Mouse (Mus musculus): ENCODE measurements at regions not wholly inside any gene's neighbourhood (a gene's known extent, or its start where the extent isn't known, plus 50 kb on each side); places are given as distances from the start of the nearest gene placed in this dataset.

DNA sequence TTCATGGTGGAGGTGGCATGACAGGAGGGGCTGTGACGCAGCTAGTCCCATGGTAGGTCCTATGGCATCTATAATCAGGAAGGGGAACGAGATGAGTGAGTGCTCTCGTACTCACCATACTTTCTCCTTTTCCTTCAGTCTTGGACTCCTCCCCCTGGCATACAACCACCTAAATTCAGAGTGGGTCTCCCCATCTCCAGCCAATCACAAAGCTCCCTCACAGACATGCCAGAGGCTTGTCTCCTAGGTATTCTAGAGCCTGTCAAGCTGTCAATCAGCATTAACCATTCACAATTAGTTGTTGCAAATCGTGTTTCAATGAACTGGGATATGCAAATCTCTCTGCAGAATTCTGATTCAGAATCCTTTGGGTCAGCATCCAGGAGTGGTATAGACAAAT is 206.7 kb downstream of the Hlx start:
- no peak for TF ChIP-seq GATA1 (IDR thresholded peaks at IDR 0.05; ENCODE audit: low read length)

DNA sequence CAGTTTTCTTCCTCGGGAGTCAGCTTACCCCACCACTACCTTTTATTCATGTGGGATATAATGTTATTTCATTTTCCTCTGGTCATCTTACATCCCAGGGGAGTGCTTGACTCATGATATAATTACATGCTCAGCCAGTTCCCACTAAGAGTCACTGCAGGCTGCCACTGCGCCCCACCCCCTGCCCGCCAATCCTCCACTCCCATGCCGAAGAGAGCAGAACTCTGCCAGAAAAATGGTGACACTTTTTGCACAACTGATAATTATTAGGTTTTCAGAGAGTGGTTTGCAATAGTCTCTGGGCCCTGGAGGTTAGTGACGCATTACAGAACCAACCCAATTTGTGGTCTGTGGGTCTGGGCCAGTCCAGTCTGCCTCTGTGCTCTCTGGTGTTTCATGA is 212.9 kb downstream of the Hlx start:
- no peak for TF ChIP-seq GATA1 (IDR thresholded peaks at IDR 0.05; ENCODE audit: low read length)

DNA sequence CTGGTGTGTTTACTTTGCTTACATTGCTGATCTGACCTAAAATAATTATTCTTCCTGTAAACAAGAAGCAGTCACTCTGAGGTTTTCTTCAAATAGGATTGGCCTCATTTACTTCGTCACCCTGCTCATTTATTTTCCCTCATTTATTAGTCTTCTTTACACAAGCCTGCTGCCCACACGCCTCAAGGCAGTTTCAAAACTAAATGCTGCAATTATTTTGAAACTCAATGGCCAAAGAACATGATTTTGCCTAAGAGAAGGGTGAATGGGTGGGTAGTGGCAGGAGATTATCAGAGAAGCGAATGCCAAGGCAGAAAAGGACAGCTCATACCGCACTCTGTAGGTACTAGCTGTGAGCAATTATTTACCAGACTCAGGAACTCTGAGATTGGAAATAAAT is 227.8 kb downstream of the Hlx start:
- TF ChIP-seq GATA1 (IDR thresholded peaks at IDR 0.05; ENCODE audit: low read length) = no peak

DNA sequence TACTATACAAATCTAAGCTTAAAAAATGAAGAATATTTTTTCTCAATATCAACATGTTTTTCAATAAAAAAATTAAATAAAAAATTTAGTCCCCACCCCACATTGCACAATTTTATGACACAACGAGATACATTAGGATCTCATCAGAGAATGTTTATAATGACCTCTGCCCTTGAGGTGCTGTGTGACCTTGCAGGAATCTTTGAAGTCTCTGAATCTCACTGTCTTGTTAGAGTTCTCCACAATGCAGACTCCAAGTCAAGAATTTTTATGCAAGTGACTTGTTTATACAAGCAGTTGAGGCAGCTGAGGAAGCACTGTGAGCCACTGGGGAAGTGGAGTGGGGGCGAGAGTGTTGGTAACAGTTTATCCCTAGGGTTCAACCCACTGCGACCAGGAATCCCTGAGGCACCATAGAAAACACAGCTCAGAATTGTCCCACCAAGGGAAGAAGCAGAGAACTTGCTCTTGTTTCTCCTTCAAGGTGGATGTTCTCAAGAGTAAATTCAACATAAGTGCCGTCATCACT is 228.5 kb downstream of the Hlx start:
- TF ChIP-seq GATA1 (IDR thresholded peaks at IDR 0.05; ENCODE audit: low read length) = no peak

DNA sequence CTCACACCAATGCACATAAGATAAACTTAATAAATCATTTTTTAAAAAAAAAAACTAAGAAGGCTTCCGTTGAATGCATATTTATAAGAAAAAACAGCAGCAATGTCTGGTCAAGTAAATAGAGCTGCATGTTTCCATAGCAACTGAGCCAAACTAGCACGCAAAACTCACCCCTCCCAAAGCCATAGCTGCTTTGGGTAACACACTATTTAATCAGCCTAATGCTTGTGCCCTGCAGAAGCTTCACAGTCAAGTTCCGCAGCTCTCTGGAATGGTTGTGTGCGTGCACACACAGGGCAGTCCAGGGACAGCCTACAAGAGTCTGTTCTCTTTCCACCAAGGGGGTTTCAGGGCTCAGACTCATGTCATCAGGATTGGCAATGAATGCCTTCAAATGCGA is 231.7 kb downstream of the Hlx start:
- no peak for TF ChIP-seq GATA1 (IDR thresholded peaks at IDR 0.05; ENCODE audit: low read length)

DNA sequence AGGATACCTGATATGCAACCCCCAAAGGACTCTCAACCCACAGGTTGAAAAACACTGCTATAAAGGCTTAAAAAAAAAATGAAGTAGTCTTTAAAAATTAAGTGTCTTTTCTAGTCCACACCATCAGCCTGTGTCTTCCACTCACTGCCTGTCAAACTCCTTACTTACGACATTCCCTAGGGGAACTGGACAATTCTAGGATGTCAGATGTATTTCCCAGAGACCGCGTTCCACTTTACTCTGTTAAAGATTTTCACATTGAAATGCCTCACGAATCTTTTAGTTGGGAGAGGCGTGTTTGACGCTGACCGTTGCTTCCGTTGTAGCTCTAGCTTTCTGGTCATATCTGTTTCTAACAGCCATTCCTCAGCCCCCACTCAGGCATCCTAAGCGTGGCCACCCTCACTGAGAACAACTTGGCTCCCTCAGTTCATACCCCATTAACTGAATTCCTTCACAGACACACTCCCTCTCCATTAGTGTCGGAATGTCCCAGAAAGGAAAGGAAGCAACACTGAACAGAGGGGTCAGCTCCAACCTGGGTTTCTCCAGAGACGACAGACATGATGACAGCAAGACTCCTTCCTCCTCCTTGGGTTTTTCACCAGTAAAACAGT is 233.4 kb downstream of the Hlx start:
- no peak for TF ChIP-seq GATA1 (IDR thresholded peaks at IDR 0.05; ENCODE audit: low read length)

DNA sequence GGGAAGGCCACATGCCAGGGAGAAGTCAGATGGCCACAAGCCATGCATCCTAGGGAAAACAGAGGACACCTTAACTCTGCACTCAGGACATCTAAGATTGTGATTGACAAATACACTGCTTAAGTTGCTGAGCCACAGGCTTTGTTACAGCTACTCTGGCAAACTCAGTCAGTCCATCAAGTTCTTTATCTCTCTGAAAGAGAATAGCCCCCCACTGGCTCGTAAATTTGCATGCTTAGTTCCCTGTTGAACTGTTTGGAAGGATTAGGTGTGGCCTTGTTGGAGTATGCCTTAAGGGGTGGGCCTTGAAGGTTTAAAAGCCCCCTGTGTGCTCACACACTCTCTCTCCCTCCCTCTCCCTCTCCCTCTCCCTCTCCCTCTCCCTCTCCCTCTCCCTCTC is 235.4 kb downstream of the Hlx start:
- TF ChIP-seq GATA1 (IDR thresholded peaks at IDR 0.05; ENCODE audit: low read length) = no peak

DNA sequence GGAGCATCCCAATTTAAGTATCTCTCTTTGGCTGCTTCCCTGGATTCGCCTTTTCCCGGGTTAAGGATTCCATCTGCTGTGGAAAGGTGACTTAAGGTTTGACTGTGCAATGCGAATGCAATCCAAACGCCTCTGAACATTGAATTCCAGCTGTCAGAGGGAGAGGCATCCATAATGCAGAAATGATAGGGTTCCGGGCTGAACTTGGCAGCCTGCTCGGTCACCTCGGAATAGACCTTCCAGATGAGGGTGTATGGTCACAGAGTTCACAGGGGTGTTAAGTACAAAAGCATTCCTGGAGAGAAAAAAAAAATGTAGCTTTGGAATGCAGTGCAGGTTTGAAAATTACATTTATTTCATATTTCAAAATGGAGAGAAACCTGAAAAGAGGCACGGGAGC is 238.6 kb downstream of the Hlx start:
- TF ChIP-seq GATA1 (IDR thresholded peaks at IDR 0.05; ENCODE audit: low read length) = no peak

DNA sequence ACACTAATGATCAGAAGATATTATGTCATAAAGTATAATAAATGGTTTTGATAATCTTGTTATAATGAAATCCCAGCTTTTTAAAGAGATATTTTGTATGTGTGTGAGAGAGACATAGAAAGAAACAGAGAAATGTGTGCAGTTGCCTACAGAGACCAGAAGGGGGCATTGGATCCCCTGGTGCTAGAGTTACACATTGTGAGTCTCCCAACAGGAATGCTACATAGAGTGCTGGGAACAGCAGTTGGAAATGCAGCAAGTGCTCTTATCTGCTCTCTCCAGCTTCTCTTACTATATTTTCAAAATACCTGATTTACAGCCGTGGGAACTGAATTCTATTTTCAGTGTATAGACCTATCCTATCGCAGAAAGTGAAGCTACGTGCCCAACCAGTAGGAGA is 240.3 kb downstream of the Hlx start:
- no peak for TF ChIP-seq GATA1 (IDR thresholded peaks at IDR 0.05; ENCODE audit: low read length)

DNA sequence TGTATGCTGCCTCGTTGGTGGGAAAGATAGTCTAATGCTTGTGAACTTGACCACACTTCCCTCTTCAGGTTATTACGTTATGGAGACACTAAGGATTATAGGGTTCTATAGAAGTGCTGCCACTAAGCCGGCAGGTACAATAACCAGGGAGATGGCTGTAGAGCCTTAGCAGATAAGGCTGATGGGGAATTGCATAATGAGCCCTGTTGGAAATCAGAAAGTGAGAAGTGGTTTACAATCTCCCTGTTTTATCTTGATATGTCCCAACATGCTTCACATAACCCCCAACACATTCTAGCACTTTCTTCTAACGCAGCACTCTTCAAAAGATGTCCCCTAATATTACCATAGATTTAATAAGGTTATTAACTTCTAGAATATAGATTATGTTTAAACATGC is 241.2 kb downstream of the Hlx start:
- no peak for TF ChIP-seq GATA1 (IDR thresholded peaks at IDR 0.05; ENCODE audit: low read length)

DNA sequence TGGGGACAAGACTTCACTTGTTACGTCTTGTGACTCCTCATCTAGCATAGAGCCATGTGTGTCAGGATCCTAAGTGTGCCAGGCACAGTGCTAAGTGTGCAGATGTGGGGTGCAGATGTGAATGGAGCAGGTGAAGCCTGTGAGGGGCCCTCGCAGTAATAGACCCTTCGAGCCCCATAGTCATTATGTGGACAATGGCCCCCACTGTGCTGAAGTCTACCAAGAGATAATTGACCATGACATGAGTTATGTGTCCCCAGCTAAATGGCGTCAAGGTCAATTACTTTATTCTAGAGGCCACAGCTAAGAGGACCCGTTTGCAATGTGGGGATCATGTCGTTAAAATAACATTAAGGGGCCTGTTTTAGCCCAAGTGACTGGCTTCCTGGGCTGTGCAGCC is 245.0 kb downstream of the Hlx start:
- no peak for TF ChIP-seq GATA1 (IDR thresholded peaks at IDR 0.05; ENCODE audit: low read length)

DNA sequence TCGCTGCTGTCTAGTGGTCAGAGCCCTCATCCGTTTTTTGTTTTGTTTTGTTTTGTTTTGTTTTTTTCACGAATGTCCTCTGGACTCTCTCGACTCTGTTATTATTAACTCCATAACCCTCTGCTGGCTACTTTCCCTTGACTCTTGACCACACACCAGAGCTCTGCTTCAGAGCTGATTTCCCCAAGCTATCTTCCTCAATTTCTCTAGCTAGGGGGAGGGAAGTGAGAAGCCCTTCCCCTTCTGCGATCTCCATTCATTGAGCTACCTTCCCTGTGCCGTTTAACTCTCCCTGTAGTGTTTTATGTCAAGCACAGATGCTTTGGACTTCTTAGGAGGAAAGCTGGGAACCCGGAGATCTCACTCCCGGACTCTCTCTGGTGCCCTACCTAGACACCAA is 247.6 kb downstream of the Hlx start:
- TF ChIP-seq GATA1 (IDR thresholded peaks at IDR 0.05; ENCODE audit: low read length) = no peak

DNA sequence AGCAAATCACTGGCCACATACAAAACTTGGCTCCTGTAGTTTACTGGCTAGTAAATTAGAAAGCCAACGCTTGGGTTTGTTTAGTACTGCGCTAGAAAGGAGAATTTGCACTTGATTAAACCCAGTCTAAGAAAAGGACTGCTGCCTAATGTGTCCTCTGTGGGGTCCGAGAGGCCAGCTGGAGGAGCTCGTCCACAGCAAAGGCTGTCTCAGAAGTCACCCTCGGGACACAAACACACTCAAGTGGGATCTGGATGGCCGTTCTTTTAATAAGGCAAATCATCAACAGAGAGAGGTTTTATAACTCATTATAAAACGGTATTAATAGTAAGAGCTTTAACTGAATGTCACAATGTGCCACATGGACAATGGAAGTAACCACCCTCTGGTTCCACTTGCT is 249.0 kb downstream of the Hlx start:
- TF ChIP-seq GATA1 (IDR thresholded peaks at IDR 0.05; ENCODE audit: low read length) = no peak

DNA sequence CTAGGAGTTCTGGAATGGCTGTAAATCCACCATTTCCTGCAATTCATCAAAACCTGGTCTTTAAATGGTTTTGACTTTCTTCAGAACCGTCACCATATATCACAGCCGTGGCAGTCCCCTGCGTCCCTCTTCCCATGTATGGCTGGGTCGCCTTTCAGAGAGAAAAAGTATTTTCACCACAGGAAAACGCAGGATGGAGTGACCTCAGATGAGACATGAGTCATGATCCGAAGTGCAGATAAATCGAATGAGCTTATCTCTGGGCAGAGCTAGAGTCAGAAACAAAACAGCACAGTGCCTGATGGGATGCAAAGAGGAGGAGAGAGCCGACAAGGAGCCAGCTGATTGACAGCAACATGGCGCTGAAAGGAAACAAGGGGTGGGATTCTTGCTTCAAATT is 250.4 kb downstream of the Hlx start:
- TF ChIP-seq GATA1 (IDR thresholded peaks at IDR 0.05; ENCODE audit: low read length) = no peak

DNA sequence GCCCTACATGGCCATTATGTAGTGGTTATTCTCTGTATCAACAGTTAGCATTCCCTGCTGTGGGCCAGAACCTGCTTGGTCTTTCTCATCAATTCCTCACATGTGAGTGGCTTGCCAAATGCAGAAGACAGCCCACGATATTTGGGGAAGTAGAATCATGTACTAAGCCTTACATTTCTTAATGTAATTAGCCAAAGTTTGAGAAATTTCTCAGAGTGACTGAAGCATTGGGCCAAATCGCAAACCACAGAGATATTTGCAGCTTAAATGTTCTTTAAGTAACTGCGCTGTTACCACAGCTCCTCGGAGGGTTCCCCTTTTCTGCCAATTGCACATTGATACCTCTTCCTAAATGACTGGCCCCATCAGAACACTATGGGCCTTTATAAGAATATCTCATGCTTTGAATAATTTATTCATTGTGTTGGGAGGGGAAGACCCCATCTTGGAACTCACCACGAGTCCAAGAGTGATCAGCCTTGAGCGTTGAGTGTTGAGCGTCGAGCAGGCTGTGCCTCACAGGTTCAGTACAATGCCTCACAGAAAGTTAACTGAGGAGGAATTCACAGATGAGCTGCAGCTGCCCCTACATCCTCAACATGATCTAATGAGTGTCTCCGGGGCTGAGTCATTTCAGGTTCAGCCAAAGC is 251.7 kb downstream of the Hlx start:
- no peak for TF ChIP-seq GATA1 (IDR thresholded peaks at IDR 0.05; ENCODE audit: low read length)

DNA sequence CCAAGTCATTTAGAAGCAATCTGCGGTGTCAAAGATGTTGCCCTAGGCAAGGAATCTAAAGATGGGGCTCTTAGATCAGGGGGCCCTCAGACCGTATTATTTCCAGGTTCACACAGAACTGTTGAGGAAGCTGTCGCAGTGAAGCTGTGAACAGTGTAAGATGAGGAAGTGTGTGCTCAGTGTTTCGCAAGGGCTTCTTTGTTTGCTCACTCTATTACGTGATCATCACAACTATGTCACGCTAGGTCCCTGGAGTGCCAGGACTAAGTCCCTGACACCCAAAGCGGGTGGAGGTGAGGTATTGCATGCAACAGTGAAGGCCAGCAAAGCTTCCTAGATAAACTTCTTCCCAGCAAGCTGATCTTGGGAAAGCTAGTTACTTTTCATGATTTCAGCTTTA is 254.4 kb downstream of the Hlx start:
- no peak for TF ChIP-seq GATA1 (IDR thresholded peaks at IDR 0.05; ENCODE audit: low read length)

DNA sequence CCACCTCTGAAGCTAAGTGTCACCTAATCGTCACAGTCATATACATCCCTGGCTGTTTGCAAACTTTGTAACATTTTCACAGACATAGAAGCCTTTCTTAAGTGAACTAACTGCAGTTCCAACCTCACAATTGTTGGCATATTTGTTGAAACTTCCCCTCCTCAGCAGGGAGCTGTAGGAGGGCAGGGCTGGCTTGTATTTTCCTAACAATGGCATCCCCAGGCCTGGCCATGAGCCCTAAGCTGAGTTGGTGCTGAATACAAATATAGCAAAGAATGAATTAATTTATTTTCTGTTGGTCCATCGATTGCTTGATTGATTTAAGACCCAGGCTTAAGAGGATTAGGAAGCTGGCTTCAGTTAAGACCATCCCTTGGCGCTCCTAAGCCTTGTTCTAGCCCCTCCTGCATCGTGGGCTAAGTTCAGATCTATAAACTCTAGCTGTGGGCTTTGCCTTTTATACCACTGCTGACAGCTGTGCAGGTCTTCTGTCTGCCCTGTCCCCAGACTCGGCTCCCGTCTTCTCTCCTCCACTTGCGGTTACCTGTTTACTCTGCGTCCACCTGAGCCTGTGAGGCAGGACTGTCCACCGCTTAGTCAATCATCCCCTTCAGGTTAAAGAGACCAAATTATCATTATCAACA is 269.8 kb downstream of the Hlx start:
- TF ChIP-seq GATA1 (IDR thresholded peaks at IDR 0.05; ENCODE audit: low read length) = no peak

All from G1E-ER4 (cell line).